Mouse (Mus musculus) C2C12 (cell line): ENCODE measurements at regions not wholly inside any gene's neighbourhood (a gene's known extent, or its start where the extent isn't known, plus 50 kb on each side); places are given as distances from the start of the nearest gene placed in this dataset.

ENCODE experiments used
- H3K27me3 ChIP-seq: one replicate; pipeline ENCODE4 v1.6.1; 2011; ENCODE audit not compliant: control insufficient read depth, insufficient read depth, insufficient read length
- H3K36me3 ChIP-seq: one replicate; pipeline ENCODE4 v1.6.1; 2011; ENCODE audit not compliant: control insufficient read depth, insufficient read depth
- H3K4me3 ChIP-seq: one replicate; pipeline ENCODE4 v1.5.1; 2011; ENCODE audit warnings: mild to moderate bottlenecking, control low read depth; ENCODE audit not compliant: poor library complexity, insufficient read depth, severe bottlenecking
- H3K79me2 ChIP-seq: one replicate; pipeline ENCODE4 v1.6.1; 2011; ENCODE audit not compliant: control insufficient read depth, insufficient read depth
- H3K79me3 ChIP-seq: one replicate; pipeline ENCODE4 v1.6.1; 2011; ENCODE audit warnings: low read depth, control low read depth
- H3ac ChIP-seq: one replicate; pipeline ENCODE3; 2011; ENCODE audit warnings: low read depth; ENCODE audit not compliant: control insufficient read depth, insufficient read length
- CEBPB ChIP-seq: IDR thresholded peaks from one replicate; pipeline ENCODE4 v1.6.1; 2011; ENCODE audit warnings: low read depth, mild to moderate bottlenecking, control low read depth, moderate library complexity
- CTCF ChIP-seq: IDR thresholded peaks from one replicate; pipeline ENCODE4 v1.5.1; 2011; ENCODE audit not compliant: control insufficient read depth, insufficient read depth, insufficient read length
- FOSL1 ChIP-seq: IDR thresholded peaks from one replicate; pipeline ENCODE4 v1.8.0; 2011; ENCODE audit warnings: mild to moderate bottlenecking, low read length; ENCODE audit not compliant: poor library complexity, insufficient read depth, severe bottlenecking
- MAX ChIP-seq: IDR thresholded peaks from one replicate; pipeline ENCODE4 v1.6.1; 2011; ENCODE audit warnings: mild to moderate bottlenecking, control low read depth
- MYOD1 ChIP-seq: IDR thresholded peaks from one replicate; pipeline ENCODE4 v1.6.1; 2011; ENCODE audit warnings: low read depth; ENCODE audit not compliant: control insufficient read depth, insufficient read length
- MYOG ChIP-seq: IDR thresholded peaks from one replicate; pipeline ENCODE4 v1.6.1; 2011; ENCODE audit not compliant: control insufficient read depth, insufficient read length; ENCODE audit errors: extremely low read depth
- USF1 ChIP-seq: IDR thresholded peaks from one replicate; pipeline ENCODE4 v1.6.1; 2011; ENCODE audit warnings: low read depth, mild to moderate bottlenecking, control low read depth, moderate library complexity

DNA sequence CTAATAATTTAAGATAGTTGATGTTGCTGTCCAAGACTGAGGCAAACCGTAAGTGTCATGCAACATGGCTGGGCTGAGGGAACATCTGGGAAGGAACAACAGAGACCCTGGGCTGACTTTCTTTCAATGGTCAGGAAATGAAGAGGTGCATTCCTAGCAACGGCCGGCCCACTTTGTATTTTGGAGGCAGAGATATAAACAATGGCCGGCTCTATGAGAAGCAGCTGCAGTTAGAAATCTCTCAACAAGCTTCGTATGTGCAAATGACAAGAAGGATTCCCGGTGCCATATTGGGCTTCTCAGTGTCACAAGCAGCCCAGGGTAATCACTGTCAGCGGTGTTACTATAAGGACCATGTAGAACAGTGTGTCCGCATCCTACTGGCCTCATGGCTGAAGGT is 108.0 kb upstream of the Tcf21 start:
- no peaks in the 10 kb centered on the region for H3K36me3 ChIP-seq
- no peak overlapping the region for H3K4me3 ChIP-seq
- H3K79me2 ChIP-seq = no peaks in the 10 kb centered on the region
- H3K79me3 ChIP-seq = no peaks in the 10 kb centered on the region
- no peak for TF ChIP-seq FOSL1
- no peak for TF ChIP-seq CEBPB
- no peak for TF ChIP-seq MYOD1
- no peaks in the 10 kb centered on the region for H3K27me3 ChIP-seq
- H3ac ChIP-seq = no peak overlapping the region

DNA sequence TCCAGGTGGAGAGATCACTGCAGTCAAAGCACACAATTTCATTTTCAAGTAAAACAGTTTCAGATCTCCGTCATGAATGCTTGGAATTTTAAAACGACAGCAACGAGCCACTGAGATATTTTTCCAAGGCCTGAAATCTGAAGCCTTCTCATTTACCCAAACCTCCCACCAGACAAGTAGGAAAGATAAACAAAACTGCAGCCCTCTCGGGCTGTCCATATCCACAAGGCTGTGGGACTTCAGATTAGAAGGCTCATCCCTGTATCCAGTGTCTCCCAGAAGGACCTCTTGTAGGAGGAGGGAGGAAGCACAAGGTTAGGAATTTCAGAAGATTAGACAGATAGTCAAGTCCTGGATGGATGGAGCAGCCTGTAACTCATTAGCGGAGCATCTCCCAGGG is 106.1 kb upstream of the Tcf21 start:
- TF ChIP-seq MYOG (no peak), MAX (no peak), CTCF (no peak), MYOD1 (no peak)
- H3K36me3 ChIP-seq = no peaks in the 10 kb centered on the region
- no peaks in the 10 kb centered on the region for H3K79me2 ChIP-seq
- H3K4me3 ChIP-seq = no peak overlapping the region
- H3K27me3 ChIP-seq = no peaks in the 10 kb centered on the region
- no peak overlapping the region for H3ac ChIP-seq
- no peaks in the 10 kb centered on the region for H3K79me3 ChIP-seq

DNA sequence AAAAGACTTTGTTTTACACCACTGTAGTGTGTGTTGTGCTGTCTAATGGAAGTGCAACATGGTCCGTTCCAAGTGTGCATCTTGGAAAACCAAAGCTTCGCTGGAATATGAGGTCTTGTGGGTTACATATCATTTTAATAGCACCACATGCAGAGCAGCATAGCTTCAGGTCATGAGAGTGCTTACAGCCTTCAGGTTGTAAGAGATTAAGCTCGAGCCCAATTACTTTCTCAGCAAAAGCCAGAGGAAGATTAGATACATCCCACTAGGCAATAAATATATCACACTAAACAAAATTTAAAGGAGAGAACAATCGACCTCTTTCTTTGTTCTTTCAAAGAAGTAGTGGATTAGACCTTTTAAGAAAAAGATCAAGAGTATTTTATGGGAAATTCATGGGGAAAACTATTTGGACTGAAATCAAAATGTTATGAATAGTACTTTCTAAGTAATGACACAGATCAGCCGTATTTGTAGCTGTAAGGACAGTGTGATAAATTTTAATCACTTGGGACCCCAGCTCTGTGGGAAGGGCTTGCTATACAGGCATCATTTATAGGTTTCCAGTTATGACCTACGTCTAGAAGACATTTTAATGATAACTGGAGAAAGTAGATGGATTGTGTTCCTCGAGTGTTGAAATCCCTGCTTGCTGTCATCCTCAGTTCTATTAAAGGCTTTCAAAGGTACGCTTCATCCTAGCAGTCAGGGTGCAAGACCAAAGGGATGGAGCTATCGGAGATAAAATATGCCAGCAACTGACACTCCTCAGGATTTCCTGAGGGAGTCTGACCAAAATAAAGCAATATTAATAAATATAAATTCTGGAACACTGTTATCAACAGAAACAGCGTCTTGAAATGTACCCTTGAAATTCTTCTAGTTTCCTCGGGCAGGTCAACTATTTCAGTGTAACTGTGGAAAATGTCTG is 101.3 kb upstream of the Tcf21 start:
- no peaks in the 10 kb centered on the region for H3K27me3 ChIP-seq
- H3K4me3 ChIP-seq = no peak overlapping the region
- no peaks in the 10 kb centered on the region for H3K79me3 ChIP-seq
- TF ChIP-seq FOSL1 = no peak
- TF ChIP-seq MYOD1 = no peak
- no peak for TF ChIP-seq MAX
- TF ChIP-seq MYOG = no peak
- no peak for TF ChIP-seq CTCF
- no peak for TF ChIP-seq CEBPB
- TF ChIP-seq USF1 = no peak
- no peaks in the 10 kb centered on the region for H3K36me3 ChIP-seq
- no peaks in the 10 kb centered on the region for H3K79me2 ChIP-seq
- no peak overlapping the region for H3ac ChIP-seq

DNA sequence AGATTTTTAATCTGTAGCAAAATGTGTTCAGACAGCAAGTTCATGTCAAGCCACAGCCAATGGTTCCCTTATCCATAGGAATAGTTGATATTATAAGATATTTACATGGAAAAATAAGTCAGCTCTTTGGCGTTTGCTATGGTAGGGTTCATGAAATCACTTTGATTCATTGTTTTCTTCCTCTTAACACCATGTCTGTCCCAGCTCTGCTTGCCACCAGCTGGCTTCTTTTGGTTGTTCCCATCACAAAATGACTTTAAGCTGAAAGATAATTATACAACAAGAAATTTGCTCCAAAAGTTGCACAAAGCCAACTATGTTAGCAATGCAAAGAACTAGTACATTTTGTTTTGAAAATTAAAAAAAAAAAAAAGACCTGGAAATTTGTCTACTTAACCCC is 99.9 kb upstream of the Tcf21 start:
- Histone ChIP-seq H3ac (no peak overlapping the region), H3K79me2 (no peaks in the 10 kb centered on the region), H3K79me3 (no peaks in the 10 kb centered on the region), H3K36me3 (no peaks in the 10 kb centered on the region), H3K4me3 (no peak overlapping the region), H3K27me3 (no peaks in the 10 kb centered on the region)
- TF ChIP-seq MYOG (no peak), USF1 (no peak), MAX (no peak), MYOD1 (no peak), CTCF (no peak), FOSL1 (no peak), CEBPB (no peak)

DNA sequence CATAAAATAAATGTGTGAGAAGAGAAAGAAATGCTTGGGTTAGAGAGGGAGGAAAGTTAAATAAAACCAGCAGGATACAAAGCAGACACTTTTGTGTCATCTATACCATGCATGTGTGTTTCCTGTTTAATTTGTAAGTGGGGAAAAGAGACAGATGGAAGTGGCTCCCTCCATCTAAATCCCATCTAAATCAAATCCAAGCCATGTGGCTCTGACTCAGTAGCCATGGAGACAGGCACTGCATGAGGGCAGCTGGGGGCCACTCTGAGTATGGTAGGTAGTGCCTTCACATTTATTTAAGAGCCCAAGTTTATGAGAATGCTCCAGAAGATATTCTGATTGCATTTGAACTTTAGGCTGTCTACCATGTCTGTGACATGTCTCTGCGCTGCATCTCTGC is 97.8 kb upstream of the Tcf21 start:
- TF ChIP-seq CTCF (no peak), FOSL1 (no peak), CEBPB (no peak), USF1 (no peak), MYOD1 (no peak), MAX (no peak), MYOG (no peak)
- Histone ChIP-seq H3K36me3 (no peaks in the 10 kb centered on the region), H3ac (no peak overlapping the region), H3K79me2 (no peaks in the 10 kb centered on the region), H3K4me3 (no peak overlapping the region), H3K27me3 (no peaks in the 10 kb centered on the region), H3K79me3 (no peaks in the 10 kb centered on the region)

DNA sequence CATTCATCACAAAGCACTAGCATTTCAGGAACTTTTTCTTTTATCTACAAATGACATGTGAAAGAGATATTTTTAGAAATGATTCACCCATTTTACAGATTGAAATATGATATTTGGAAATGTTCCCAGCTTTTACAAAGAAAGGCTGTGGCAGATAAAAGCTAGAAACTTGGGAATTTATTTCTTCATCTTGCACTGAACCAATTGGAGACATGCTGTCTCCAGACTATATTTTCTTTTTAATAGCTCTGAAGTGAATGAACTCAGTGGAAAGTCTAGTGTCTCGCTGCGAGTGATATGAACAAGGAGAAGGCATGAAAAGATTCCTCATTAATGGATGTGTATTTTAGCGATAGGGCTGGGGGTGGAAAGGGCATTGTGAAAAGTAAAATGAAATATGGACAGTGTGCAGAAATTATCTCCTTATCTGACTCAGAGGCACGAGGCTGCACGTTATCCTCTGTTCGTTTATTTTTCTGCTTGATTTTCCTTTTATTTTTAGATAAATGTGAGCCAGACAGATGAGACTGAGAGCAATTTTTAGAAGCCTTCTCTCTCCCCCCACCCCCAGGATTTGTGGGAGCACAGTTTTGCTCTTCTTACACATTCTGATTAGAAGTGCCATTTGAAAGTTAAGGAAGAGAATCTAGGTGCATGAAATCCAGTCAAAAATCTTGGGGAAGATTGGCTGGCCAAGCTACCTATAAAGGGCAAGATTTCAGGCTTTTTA is 96.0 kb upstream of the Tcf21 start:
- Histone ChIP-seq H3ac (no peak overlapping the region), H3K79me2 (no peaks in the 10 kb centered on the region), H3K36me3 (no peaks in the 10 kb centered on the region), H3K79me3 (no peaks in the 10 kb centered on the region), H3K4me3 (no peak overlapping the region), H3K27me3 (peaks cover 8% of the 10 kb centered on the region)
- TF ChIP-seq MYOG (no peak), MYOD1 (no peak), CTCF (no peak), MAX (no peak), USF1 (no peak), FOSL1 (no peak), CEBPB (no peak)
